Mouse (Mus musculus): ENCODE results near the gene Serpina3b.
"Not testable (repeated sequence)": the region's sequence is repeated elsewhere in the genome, so short reads cannot be mapped to it uniquely, and the experiment has no call there.

Serpina3b gene

DNA sequence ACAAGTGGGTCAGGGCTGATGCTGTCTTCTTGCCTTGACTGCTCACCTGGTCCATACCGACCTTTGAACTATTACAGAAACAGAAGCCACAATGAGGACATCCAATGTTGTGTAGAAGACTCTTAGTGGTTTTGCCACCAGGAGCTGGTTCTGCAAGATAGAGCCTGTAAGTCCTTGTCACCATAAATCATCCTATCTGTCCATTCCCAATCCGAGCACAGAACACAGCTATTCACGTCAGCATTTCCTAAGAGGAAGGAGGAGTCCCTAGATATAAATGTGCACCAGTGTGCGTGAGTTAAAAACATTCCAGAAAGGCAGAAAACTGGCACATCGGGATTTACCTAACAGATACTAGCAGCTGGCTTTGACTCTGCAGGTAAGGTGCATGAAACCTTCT lies at the start of gene Serpina3b:
Gene Serpina3b (plus strand): TSS at position 301 of the 400 bp plus-strand sequence.
- no peak for DNase-seq (ENCODE audit: low spot score in 2 of 2)

- no peak for DNase-seq (ENCODE audit: low spot score in 2 of 2)
Measured at GRCm38 (mm10) chr12:104090119-104090518, 37.7 kb upstream of the Serpina3b start.

DNA sequence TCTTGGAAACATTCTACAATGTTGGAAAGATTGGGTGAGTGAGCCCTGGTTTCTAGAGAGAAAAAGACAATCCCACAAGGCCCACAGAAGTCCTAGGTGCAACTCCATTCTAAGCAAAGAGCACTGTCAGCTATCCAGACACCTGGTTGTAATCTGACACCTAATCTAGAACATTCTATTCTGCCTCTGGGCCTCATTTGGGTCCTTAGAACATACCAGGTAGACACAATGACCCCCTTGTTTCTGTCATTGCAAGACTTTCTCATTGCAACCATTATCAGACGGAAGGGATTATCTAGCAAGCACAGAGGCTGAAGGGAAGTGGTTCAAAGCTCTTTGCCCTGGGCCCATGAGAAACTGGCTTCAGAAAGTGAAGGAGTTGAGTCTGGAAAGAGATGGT lies 36.5 kb upstream of the Serpina3b start:
- DNase-seq (ENCODE audit: low spot score in 2 of 2) = no peak

- no peak for DNase-seq (ENCODE audit: low spot score in 2 of 2)
Measured at GRCm38 (mm10) chr12:104100768-104101167, 27.0 kb upstream of the Serpina3b start, which contains the start of gene Serpina5. TSS of gene Serpina5 (plus strand) at chr12:104101113.

GRCm38 (mm10) chr12:104105847-104106246 lies 21.9 kb upstream of the Serpina3b start:
- no peak for DNase-seq (ENCODE audit: low spot score in 2 of 2)

- DNase-seq (ENCODE audit: low spot score in 2 of 2) = no peak
Measured at GRCm38 (mm10) chr12:104106919-104107318, 20.9 kb upstream of the Serpina3b start.

DNA sequence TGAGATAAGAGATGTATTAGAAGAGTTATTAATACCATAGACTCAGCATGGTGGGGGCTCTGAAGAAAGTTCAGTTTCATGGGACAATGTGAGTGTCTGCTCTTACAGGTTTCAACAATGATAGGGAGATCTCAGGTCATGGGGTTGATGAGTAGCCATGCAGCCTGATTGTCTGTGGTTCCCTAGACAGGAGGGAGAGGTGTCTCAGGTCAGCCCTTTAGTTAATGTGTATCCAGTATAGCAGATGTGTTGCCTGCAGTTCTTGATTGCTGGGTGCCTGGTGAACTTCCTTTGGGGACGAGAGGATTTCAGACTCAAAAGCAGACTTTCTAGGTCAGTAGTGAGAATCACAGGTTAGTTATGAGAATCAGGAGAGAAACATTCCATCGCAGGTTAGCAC lies 19.3 kb upstream of the Serpina3b start:
- DNase-seq (ENCODE audit: low spot score in 2 of 2) = no peak

GRCm38 (mm10) chr12:104112333-104112732 lies 15.5 kb upstream of the Serpina3b start, which contains the start of gene Serpina3a:
TSS of gene Serpina3a (plus strand) at chr12:104112724.
- DNase-seq (ENCODE audit: low spot score in 2 of 2) = not testable (repeated sequence)

DNA sequence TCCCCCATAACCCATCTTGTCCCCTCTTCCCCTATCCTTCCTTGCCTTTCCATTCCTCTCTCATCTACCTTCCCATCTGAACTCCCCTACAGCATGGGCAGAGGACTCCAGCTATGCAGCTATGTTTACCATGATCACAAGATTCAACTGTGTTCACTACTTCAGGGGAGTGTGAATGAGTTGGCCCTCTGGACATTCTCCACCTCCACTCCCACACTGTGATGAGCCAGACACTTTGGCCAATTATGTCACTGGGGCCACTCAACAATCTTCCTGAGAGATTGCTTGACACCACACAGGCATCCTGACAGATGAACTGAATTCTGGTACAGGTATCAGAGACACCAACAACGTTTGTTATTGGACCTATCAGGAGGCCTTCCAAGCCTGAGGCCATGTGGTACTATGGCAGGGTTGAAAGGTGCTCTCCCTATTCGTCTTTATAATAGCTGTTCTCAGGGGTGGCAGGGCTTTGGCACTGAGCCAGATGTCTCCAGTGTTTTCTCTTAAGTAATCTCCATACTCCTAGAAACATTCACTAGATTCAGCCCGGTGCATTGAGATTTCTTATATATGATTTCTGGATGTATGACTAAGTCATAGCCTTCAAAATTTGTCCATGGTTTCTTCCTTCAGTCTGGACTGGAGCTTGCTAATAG lies 12.7 kb upstream of the Serpina3b start:
- no peak for DNase-seq (ENCODE audit: low spot score in 2 of 2)

DNA sequence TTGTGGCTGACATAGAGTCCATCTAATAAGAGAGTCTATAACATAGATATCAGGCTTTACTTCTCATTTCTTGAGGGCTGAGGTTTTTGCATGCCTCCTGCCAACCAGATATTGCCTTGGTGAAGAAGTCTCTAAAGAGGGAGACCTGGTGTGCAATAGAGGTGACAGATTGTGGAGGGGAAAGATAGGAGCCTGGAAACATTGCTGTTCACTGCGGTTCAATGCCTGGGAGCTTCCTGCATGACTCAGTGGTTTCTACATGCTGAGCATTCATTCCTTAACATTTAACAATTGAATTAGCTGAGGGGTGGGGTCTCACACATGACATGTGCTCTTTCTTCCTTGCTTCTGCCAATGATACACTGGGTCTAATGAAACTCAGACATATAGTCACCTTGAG lies 4.7 kb upstream of the Serpina3b start:
- DNase-seq (ENCODE audit: low spot score in 2 of 2) = no peak

- DNase-seq (ENCODE audit: low spot score in 2 of 2) = no peak
Measured at GRCm38 (mm10) chr12:104123996-104124395, 3.8 kb upstream of the Serpina3b start.

GRCm38 (mm10) chr12:104125021-104125560 lies 2.7 kb upstream of the Serpina3b start:
- peak; percentile 17 for DNase-seq (ENCODE audit: low spot score in 2 of 2)

- DNase-seq (ENCODE audit: low spot score in 2 of 2) = peak; percentile 63 to 70
Measured at GRCm38 (mm10) chr12:104131041-104131440, 3.2 kb downstream of the Serpina3b start.

- DNase-seq (ENCODE audit: low spot score in 2 of 2) = no peak
Measured at GRCm38 (mm10) chr12:104138216-104138615, 10.4 kb downstream of the Serpina3b start.

DNA sequence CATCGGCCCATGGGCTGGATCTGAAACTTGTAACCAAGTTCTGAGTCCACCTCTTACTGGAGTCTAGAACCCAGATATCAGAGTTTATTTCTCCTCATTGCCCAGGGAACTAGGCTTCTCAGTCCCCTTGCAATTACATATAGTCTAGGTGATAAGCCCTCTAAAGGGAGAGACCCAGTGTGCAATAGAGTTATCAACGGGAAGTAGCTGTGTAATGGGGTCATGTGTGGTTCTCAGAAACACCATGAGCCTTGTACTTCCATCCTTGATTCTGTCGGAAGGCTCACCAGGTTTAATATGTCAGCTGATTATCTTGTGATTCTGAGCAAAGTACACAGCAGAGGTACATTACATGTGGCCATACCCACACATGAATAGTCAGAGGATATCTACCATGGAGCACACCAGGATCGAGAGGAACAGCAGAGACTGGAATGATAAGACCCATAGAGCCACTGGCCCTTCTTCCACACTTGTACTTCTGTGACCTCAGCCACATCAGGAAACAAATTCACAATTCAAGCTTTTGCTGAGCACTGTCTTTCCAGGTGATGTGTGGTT lies 12.8 kb downstream of the Serpina3b start:
- no peak for DNase-seq (ENCODE audit: low spot score in 2 of 2)

DNA sequence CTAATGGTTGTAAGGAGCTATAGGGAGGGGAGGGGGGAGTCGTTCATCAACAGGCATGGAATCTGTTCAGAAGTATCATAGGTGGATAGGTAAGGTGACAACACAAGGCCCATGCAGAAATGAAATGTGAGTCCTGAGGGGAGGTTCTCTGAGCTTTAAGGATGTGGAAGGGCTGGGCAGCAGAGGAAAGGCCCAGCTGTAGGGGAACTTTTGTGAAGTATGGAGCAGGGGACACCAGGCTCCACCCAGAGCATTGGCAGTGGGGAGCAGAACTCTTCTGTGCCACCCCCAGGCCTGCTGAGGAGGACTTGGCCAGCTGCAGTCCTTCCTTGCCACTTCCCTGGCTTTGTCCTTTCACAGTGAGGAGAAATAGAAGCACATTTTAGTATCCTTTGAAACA lies 13.7 kb downstream of the Serpina3b start:
- DNase-seq (ENCODE audit: low spot score in 2 of 2) = no peak

- DNase-seq (ENCODE audit: low spot score in 2 of 2) = no peak
Measured at GRCm38 (mm10) chr12:104142427-104142826, 14.6 kb downstream of the Serpina3b start.

GRCm38 (mm10) chr12:104143286-104143685 lies 15.5 kb downstream of the Serpina3b start:
- no peak for DNase-seq (ENCODE audit: low spot score in 2 of 2)

GRCm38 (mm10) chr12:104145571-104145970 lies 17.8 kb downstream of the Serpina3b start:
- DNase-seq (ENCODE audit: low spot score in 2 of 2) = no peak

DNA sequence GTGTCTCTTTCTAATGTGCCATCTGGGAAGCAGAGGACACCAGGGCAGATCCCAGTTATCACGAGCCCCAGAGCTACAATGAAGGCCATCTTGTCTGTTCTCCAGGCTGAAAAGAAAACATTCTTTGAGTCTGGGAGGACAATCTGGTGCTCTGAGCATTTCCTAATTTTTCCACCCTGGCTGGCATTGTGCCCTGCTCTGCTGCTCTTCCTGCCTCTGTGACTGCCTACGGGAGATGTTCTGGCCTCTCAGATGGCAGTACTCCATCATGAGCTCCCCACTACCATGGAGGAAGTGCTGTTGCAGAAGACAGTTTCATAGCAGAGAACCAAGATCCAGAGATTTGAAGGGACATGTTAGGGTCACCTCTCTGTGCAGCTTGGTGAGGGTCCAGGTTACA lies 24.2 kb downstream of the Serpina3b start:
- DNase-seq (ENCODE audit: low spot score in 2 of 2) = no peak

DNA sequence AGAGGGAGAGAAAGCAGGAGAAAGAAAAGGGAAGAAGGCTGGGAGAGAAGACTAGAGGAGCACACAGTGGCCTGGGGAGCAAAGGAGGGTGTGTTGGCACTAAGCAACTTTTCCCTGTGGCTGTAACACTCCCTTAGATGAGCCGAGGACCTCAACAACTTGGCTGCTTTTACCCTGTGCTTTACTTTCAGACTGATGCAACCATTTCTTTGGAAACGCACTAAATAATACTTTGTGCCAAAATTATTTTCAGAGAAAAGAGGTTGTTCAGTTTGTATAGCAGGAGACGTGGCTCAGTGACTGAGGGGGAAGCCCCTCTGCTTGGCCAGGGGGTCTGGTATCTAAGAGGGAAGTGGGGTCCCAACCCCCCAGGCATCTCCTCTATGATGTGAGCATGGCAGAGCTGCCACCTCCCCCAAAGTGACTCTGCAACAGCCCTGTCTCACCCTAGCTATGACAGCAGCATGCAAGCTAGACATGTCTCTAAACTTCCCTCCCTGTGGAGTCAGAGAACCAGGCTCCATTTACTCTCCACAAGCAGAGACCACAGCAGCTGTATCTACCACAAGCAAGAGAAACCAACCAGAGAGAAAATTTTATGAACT lies 25.3 kb downstream of the Serpina3b start:
- DNase-seq (ENCODE audit: low spot score in 2 of 2) = no peak

- no peak for DNase-seq (ENCODE audit: low spot score in 2 of 2)
Measured at GRCm38 (mm10) chr12:104153656-104154055, 25.9 kb downstream of the Serpina3b start, which contains the start of gene Serpina3c. TSS of gene Serpina3c (minus strand) at chr12:104153870.

- peak; percentile 58 to 72 for DNase-seq (ENCODE audit: low spot score in 2 of 2)
Measured at GRCm38 (mm10) chr12:104174747-104175146, 47.0 kb downstream of the Serpina3b start.

All from heart, adult 9 months (tissue).